Mouse (Mus musculus): ENCODE measurements around the gene Parp11. TPM values are rescaled to one million over a fixed set of nuclear protein-coding genes. Genes with fewer than 3 reads are reported as not detected.

Parp11 gene
- polyA plus RNA-seq, 1 experiment from 2014 or later = 61.1 TPM

DNA sequence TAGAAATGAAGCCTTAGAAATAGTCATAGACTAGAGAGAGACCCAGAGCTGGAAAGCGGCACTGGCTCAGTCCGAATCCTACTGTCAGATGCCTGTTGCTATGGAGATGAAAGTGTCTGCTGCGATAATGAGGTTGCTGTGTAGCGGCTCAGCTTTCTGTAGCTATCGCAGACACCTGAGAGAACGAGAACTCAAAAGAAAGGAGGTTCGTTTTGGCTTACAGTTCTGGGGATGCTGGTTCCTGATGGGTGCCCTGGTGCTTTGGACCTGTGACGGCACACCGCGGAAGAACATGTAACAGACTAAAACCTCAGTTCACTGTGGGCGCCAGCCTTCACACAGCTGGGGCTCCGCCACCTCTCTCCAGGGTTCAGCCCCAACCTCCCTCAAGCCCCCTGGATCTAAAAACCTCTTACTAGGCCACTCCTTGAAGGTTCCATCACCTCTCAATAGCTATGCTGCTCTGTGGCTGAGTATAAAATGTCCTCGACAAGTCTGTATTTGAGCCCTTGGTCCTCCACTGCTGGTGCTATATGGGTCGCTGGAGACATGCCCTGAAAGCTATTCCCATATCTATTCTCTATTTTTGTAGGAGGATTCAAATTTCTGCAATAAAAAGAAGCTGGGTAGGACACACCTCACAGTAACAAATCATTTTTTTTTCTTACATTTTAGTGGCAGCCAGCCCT lies 6.1 kb upstream of the Parp11 start:
- H3K27ac ChIP-seq (ENCODE audit: low read depth, low read length) = no peak overlapping the region
- no peaks in the 10 kb centered on the region for H3K36me3 ChIP-seq (ENCODE audit: control insufficient read depth, insufficient read depth, low read length)
- no peak overlapping the region for H3K4me3 ChIP-seq (ENCODE audit: low read depth, low read length)
- H3K4me2 ChIP-seq (replicated peaks; ENCODE audit: low read depth, low read length) = no peak overlapping the region; the same call in 1 of the 2 replicates
- H3K9ac ChIP-seq (ENCODE audit: low read depth, low read length) = no peak overlapping the region
- DNase-seq (ENCODE audit: low spot score) (peak; percentile 40), ATAC-seq (ENCODE audit: low FRiP score) (peak; percentile 57; the same call in 1 of the 2 replicates)
- WGBS = 44% methylated on average over 14 of the region's 14 CpGs
- H3K4me1 ChIP-seq (replicated peaks; ENCODE audit: control insufficient read depth, insufficient read depth, low read length) = peaks cover 6% of the 10 kb centered on the region
- H3K27me3 ChIP-seq (ENCODE audit: control insufficient read depth, insufficient read depth, low read length) = no peaks in the 10 kb centered on the region
- H3K9me3 ChIP-seq (ENCODE audit: control insufficient read depth, low read length) = no peaks in the 10 kb centered on the region

- WGBS = 48% methylated on average over 4 of the region's 4 CpGs
- no peaks in the 10 kb centered on the region for H3K9me3 ChIP-seq (ENCODE audit: control insufficient read depth, low read length)
- no peak overlapping the region for H3K9ac ChIP-seq (ENCODE audit: low read depth, low read length)
- H3K4me2 ChIP-seq (replicated peaks; ENCODE audit: low read depth, low read length) = no peak overlapping the region
- no peak for DNase-seq (ENCODE audit: low spot score)
- no peak overlapping the region for H3K27ac ChIP-seq (ENCODE audit: low read depth, low read length)
- no peaks in the 10 kb centered on the region for H3K27me3 ChIP-seq (ENCODE audit: control insufficient read depth, insufficient read depth, low read length)
- H3K4me3 ChIP-seq (ENCODE audit: low read depth, low read length) = no peak overlapping the region
- no peak for ATAC-seq (ENCODE audit: low FRiP score)
- H3K4me1 ChIP-seq (replicated peaks; ENCODE audit: control insufficient read depth, insufficient read depth, low read length) = peaks cover 6% of the 10 kb centered on the region
- no peaks in the 10 kb centered on the region for H3K36me3 ChIP-seq (ENCODE audit: control insufficient read depth, insufficient read depth, low read length)
These were observed 4.1 kb upstream of the Parp11 start for GRCm38 (mm10) chr6:127442584-127442983.

DNA sequence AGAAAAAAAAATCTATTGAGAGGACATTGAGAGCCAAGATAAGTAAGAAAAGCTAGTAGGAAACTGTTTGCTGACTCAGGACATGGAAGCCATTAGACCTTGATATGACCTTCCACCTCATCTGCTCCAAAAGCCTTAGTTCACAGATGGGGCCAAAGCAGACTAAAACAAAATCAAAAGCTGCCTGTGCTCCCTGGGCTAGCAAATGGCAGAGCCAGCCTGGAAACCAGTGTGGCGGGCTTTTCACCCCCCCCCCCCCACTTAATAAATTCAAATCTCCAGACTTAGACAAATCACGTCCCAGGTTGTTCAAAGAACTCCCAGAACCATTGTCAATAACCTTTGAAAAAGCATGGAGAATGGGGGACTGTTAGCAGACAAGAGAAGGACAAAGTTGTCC lies 2.7 kb upstream of the Parp11 start:
- Histone ChIP-seq H3K27ac (ENCODE audit: low read depth, low read length) (no peak overlapping the region), H3K27me3 (ENCODE audit: control insufficient read depth, insufficient read depth, low read length) (no peaks in the 10 kb centered on the region), H3K4me2 (replicated peaks; ENCODE audit: low read depth, low read length) (no peak overlapping the region), H3K36me3 (ENCODE audit: control insufficient read depth, insufficient read depth, low read length) (no peaks in the 10 kb centered on the region), H3K9ac (ENCODE audit: low read depth, low read length) (no peak overlapping the region), H3K4me1 (replicated peaks; ENCODE audit: control insufficient read depth, insufficient read depth, low read length) (peaks cover 6% of the 10 kb centered on the region), H3K9me3 (ENCODE audit: control insufficient read depth, low read length) (no peaks in the 10 kb centered on the region), H3K4me3 (ENCODE audit: low read depth, low read length) (no peak overlapping the region)
- 0 out of 2 replicates have a peak, but pooled peaks have one; percentile 38 for ATAC-seq (ENCODE audit: low FRiP score)
- DNase-seq (ENCODE audit: low spot score) = no peak
- WGBS = 12% methylated on average over 2 of the region's 2 CpGs

GRCm38 (mm10) chr6:127444466-127444865 lies 2.2 kb upstream of the Parp11 start:
- H3K36me3 ChIP-seq (ENCODE audit: control insufficient read depth, insufficient read depth, low read length) = no peaks in the 10 kb centered on the region
- H3K4me1 ChIP-seq (replicated peaks; ENCODE audit: control insufficient read depth, insufficient read depth, low read length) = peaks cover 6% of the 10 kb centered on the region
- ATAC-seq (ENCODE audit: low FRiP score) (no peak), DNase-seq (ENCODE audit: low spot score) (no peak)
- H3K4me3 ChIP-seq (ENCODE audit: low read depth, low read length) = no peak overlapping the region
- H3K9me3 ChIP-seq (ENCODE audit: control insufficient read depth, low read length) = no peaks in the 10 kb centered on the region
- WGBS = 60% methylated on average over 4 of the region's 4 CpGs
- no peak overlapping the region for H3K27ac ChIP-seq (ENCODE audit: low read depth, low read length)
- no peak overlapping the region for H3K4me2 ChIP-seq (replicated peaks; ENCODE audit: low read depth, low read length)
- no peaks in the 10 kb centered on the region for H3K27me3 ChIP-seq (ENCODE audit: control insufficient read depth, insufficient read depth, low read length)
- no peak overlapping the region for H3K9ac ChIP-seq (ENCODE audit: low read depth, low read length)

GRCm38 (mm10) chr6:127447686-127448460 lies 1.2 kb downstream of the Parp11 start:
- H3K4me2 ChIP-seq (replicated peaks; ENCODE audit: low read depth, low read length) = no peak overlapping the region
- H3K9ac ChIP-seq (ENCODE audit: low read depth, low read length) = no peak overlapping the region
- ATAC-seq (ENCODE audit: low FRiP score) (no peak), DNase-seq (ENCODE audit: low spot score) (no peak)
- no peak overlapping the region for H3K27ac ChIP-seq (ENCODE audit: low read depth, low read length)
- H3K4me3 ChIP-seq (ENCODE audit: low read depth, low read length) = no peak overlapping the region
- H3K9me3 ChIP-seq (ENCODE audit: control insufficient read depth, low read length) = no peaks in the 10 kb centered on the region
- no peaks in the 10 kb centered on the region for H3K27me3 ChIP-seq (ENCODE audit: control insufficient read depth, insufficient read depth, low read length)
- H3K36me3 ChIP-seq (ENCODE audit: control insufficient read depth, insufficient read depth, low read length) = no peaks in the 10 kb centered on the region
- 69% methylated on average over 10 of the region's 10 CpGs for WGBS
- H3K4me1 ChIP-seq (replicated peaks; ENCODE audit: control insufficient read depth, insufficient read depth, low read length) = peaks cover 3% of the 10 kb centered on the region

DNA sequence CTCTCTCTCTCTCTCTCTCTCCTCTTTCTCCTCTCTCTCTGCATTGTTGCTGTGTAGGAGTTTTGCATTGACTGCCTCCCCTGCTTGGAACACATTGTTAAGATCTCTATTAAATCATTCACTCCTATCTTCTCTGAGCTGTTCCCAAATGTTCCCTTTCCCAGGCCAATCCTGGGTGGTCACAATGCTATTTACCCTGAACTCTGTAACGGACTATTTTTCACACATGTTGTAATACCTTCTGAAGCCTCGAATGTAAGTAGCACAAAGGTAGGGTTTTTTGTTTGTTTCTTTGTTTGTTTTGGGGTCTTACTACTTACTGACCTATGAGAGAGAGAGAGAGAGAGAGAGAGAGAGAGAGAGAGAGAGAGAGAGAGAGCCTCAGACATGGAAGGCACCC lies 2.2 kb downstream of the Parp11 start:
- no peak for DNase-seq (ENCODE audit: low spot score)
- Histone ChIP-seq H3K9me3 (ENCODE audit: control insufficient read depth, low read length) (no peaks in the 10 kb centered on the region), H3K27ac (ENCODE audit: low read depth, low read length) (peak overlapping the region; percentile 90; the same call in 1 of the 2 replicates), H3K36me3 (ENCODE audit: control insufficient read depth, insufficient read depth, low read length) (no peaks in the 10 kb centered on the region), H3K9ac (ENCODE audit: low read depth, low read length) (no peak overlapping the region), H3K4me3 (ENCODE audit: low read depth, low read length) (no peak overlapping the region), H3K4me1 (replicated peaks; ENCODE audit: control insufficient read depth, insufficient read depth, low read length) (peaks cover 3% of the 10 kb centered on the region), H3K27me3 (ENCODE audit: control insufficient read depth, insufficient read depth, low read length) (no peaks in the 10 kb centered on the region), H3K4me2 (replicated peaks; ENCODE audit: low read depth, low read length) (no peak overlapping the region)
- ATAC-seq (ENCODE audit: low FRiP score) = no peak
- WGBS = 63% methylated on average over 2 of the region's 2 CpGs

GRCm38 (mm10) chr6:127449531-127450422 lies 3.1 kb downstream of the Parp11 start:
- Histone ChIP-seq H3K27ac (ENCODE audit: low read depth, low read length) (peak overlapping the region; percentile 90), H3K9ac (ENCODE audit: low read depth, low read length) (peak overlapping the region; percentile 28; the same call in 1 of the 2 replicates), H3K27me3 (ENCODE audit: control insufficient read depth, insufficient read depth, low read length) (no peaks in the 10 kb centered on the region), H3K9me3 (ENCODE audit: control insufficient read depth, low read length) (no peaks in the 10 kb centered on the region), H3K36me3 (ENCODE audit: control insufficient read depth, insufficient read depth, low read length) (no peaks in the 10 kb centered on the region), H3K4me2 (replicated peaks; ENCODE audit: low read depth, low read length) (0 out of 2 replicates have a peak overlapping the region, but pooled peaks have one; percentile 4), H3K4me1 (replicated peaks; ENCODE audit: control insufficient read depth, insufficient read depth, low read length) (peaks cover 3% of the 10 kb centered on the region), H3K4me3 (ENCODE audit: low read depth, low read length) (no peak overlapping the region)
- WGBS = 22% methylated on average over 10 of the region's 10 CpGs
- peak; percentile 69 for DNase-seq (ENCODE audit: low spot score)
- peak; percentile 48 for ATAC-seq (ENCODE audit: low FRiP score)
